Mouse (Mus musculus): Measurements from ENCODE around the gene Gp1ba.

The Gp1ba gene

DNA sequence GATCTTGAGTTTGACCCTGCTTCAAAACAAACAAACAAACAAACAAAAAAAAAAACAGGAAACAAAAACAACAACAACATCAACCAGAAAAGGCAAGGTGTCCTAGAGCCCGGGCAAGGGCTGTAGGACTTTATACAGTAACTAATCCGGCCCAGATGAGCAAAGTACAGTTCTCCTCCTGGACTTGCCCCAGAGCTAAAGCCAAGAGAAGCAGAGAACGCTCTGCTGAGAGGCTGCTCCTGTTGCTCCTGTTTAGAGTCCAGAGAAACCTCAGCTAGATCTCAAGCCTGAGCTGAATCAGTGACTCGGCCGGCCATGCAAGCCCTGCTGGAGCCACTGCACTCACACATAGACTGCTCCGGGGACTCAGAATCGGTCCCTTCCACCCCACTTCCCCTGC lies 8.8 kb upstream of the Gp1ba start:
- DNase-seq: no peak

DNA sequence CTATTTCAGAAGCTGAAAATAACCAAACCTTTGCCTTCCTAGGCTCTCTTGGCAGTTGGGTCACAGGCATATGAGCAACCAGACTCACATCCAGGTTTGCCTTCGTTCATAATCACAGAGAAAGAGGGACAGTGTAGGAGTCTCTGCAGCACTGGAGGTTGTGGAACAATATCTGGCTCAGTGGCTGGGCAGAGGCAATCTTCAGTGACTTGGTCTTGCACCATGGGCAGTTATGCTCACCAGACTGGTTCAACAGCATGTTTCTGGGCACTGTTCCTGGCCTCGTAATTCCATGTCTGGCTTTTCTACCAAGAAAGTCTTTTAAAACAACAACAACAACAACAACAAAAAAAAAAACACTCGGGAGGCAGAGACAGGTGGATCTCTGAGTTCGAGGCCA lies 3.3 kb upstream of the Gp1ba start:
- no peak for DNase-seq

DNA sequence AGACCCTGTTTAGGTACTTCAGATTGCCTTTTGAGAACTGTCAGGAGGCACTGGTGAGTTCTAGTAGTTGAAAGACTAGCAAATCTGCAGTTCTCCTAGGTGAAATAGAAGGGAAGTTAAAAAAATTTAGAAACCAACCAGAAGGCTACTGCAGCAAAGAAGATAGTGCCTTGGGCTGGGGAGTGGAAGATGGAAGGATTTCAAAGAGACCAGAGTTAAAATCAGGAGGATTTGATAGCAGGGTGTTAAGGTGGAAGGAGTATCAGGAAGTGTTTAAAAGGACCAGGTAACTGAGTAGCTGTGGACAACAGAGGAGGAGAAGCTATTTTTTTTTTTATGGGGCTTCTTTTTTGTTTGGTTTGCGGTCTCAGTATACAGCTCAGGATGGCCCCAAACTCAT lies 1.2 kb upstream of the Gp1ba start:
- no peak for DNase-seq

DNA sequence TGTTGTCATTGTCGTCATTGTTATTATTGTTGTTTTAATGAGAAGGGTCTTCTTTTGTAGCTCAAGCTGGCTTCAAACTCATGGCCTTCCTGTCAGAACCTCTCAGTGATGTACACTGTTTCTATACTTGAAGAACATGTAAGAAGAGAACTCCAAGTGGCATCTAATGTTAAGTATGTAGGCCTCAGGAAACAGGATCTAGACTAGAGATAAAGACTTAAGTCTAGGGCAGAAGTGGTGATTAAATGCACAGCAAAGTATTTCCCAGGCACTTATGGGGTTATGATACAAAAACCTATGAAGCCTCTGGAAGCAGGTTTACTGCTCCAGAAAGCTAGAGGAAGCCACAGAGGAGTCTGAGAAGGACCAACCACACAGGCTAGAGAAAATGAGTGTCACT lies 629 bp upstream of the Gp1ba start:
- no peak for DNase-seq

DNA sequence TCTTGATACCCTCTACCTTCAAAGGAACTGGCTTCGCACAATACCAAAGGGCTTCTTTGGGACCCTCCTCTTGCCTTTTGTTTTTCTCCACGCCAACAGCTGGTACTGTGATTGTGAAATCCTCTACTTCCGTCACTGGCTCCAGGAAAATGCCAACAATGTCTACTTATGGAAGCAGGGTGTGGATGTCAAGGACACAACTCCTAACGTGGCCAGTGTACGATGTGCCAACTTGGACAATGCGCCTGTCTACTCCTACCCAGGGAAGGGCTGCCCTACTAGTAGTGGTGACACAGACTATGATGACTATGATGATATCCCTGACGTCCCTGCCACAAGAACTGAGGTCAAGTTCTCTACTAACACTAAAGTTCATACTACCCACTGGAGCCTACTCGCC lies 1.1 kb downstream of the Gp1ba start:
- DNase-seq: no peak

DNA sequence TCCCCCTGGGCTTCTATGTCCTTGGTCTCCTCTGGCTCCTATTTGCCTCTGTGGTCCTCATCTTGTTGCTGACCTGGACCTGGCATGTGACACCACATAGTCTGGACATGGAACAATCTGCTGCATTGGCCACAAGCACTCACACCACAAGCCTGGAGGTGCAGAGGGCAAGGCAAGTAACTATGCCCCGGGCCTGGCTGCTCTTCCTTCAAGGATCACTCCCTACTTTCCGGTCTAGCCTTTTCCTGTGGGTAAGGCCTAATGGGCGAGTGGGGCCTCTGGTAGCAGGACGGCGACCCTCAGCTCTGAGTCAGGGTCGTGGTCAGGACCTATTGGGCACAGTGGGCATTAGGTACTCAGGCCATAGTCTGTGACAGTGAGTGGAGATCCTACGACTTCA lies 2.3 kb downstream of the Gp1ba start:
- no peak for DNase-seq

DNA sequence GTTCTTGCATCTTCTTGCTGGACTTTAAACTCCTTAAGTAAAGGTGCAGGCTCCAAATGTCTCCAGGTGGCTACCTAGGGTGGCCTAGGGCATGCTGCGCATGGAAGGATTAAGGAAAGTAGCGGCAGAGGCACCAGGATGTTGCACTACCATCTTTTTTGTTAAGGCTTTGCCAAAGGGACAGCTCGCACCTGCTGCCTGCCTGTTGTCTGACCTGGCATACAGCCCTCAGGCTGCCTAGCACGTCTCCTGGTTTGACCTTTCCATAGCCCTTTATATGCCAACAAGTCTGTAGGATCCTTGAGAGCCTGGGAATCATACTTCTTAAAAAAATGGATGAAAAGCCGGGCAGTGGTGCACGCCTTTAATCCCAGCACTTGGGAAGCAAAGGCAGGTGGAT lies 4.1 kb downstream of the Gp1ba start:
- no peak for DNase-seq

DNA sequence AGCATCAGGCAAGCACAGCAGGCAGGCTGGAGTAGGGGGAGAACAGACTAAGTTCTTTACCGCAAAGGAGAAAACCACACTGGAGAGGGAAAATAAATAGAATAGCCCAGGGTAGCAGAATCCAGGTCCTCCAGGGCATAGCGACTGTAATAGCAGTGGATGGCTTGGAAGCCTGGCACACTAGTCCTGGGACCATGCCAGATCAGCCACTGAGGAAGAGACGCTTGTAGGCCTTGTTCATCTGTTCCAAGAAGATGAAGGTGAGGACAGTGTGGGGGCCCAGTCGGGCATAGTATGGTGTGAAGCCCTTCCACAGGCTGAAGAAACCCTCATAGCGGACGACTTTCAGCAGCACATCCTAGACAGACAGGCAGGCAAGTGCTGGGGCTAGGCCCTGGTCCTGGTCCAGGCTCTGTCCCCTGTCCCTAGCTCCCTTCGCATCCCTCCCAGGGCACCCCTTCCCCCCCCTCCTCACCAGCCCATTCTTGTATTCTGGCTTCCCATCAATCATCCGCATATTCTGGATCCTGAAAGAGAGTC lies 5.7 kb downstream of the Gp1ba start:
- DNase-seq: no peak

DNA sequence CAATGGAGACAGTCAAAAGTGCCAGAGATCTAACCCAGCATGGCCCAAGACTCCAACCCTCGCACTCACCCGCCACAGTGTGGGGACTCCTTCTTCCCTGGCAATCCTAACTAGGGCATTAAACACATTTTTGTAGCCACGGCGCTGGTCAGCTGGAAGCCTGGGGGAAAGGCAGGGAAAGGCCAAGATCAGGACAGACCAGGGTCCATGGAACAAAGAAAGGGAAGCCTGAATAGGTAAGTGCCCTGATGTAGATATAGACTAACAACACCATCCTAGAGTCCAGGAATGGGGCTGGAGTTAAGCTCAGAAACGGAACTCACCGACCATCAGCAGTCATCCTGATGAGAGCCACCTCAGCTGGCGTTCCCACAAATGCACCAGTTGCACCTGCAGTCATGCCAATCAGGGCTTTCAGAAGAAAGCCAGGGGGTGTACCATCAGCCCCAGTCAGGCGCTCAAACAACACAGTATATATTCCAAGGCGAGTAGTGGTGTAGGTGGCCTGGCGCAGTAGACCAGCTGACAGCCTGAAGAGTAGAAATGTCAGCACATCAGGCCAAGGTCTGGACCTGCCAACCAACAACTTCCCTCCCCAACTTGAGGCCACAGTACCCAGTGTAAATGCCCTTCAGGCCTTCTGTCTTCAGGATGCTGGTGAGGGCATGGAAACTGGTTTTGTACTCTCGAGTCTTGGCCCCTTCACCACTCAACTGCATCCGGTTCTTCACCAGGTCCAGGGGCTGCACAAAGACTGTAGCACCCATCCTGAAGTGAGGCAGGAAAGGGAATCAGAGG lies 6.7 kb downstream of the Gp1ba start:
- DNase-seq: no peak

DNA sequence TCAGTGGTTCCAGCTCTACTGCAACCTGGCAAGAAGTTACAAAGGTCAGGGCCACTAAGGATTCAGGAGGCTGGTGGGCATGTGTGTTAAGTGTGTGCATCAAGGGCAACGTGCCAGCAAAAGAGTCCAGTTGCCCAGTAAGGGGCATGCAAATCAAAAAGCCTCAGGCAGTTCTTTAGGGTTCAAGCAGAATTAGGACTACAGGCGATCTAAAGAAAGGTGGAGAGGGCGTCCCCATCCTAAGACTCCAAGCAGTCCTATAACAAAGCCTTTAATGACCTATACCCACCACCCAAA lies 7.3 kb downstream of the Gp1ba start:
- no peak for DNase-seq

DNA sequence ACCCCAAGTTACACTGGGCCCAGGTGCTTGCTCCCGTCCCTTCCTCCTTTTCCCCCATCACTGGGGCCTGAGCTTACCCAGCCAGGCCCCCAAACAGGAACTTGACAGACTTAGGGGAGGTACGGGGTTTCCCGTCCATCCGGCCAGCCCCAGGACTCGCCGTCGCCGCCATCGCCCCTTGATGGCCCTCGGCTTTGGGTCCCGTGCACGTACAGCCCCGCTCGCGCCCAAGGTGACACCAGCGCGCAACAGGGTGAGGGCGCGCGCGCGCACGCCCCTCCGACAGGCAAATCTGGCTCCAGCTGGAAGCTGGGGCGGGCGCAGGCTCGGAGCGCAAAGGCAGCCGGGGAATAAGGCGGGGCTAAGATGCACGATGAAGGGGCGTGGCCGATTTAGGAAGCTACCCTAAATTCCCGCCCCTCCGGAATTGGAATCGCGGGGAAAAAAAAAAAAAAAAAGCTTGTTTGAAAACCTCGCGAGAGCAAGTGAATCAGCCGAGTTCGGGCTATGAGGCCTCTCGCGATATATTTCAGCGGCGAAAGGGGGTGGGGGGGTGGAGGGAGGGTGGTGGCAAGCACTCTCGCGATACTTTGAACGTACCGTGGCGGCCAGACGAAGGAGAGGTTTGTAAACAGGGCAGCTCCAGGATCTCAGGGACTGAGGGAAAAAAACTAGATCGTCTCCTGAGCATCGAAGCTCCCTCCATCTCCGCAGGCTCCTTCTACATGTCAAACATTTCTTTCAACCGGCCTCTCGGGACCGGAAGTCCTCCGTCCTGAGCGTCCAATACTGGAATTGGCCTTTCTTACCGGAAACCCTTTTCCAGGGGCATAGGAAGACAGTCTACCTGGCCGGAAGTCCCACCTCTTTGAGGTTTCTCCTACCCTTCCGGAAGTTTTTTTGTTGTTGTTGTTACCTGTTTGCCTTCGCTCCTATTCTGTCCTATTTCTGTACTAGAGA lies 8.0 kb downstream of the Gp1ba start, which contains the start of the genes Rnf167 and Slc25a11:
TSS of gene Rnf167 (plus strand) at position 545 of the 960 bp plus-strand sequence.
TSS of gene Slc25a11 (minus strand) at position 789 of the 960 bp plus-strand sequence.
- peak; percentile 100 for DNase-seq

DNA sequence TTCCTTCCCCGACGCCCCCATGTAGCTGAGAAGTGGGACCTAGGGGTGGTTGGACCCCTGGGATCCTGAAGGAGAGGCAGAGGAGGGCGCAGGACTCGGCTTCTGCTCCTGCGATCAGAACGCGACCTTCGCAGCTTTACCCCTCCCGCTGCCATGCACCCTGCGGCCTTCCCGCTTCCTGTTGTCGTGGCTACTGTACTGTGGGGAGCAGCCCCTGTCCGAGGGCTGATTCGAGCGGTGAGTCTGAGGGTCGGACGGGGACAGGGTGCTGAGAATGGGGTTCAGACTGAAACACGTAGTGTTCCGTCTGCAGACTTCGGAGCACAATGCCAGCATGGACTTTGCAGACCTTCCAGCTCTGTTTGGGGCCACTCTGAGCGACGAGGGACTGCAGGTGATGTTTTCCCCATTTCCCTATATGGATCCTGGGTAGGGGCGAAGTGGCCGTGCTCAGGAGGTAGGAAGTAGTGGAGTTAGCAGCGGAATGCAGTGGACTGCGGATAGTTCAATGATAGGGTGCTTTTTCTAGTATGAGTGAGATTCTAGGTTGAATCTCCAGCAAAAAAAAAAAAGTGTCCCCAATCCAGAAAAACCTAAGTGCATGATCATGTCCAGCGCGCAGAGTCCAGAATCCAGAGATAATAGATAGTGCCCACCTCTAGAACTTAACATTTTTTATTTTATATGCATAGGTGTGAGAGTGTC lies 8.9 kb downstream of the Gp1ba start:
- peak; percentile 25 for DNase-seq

DNA sequence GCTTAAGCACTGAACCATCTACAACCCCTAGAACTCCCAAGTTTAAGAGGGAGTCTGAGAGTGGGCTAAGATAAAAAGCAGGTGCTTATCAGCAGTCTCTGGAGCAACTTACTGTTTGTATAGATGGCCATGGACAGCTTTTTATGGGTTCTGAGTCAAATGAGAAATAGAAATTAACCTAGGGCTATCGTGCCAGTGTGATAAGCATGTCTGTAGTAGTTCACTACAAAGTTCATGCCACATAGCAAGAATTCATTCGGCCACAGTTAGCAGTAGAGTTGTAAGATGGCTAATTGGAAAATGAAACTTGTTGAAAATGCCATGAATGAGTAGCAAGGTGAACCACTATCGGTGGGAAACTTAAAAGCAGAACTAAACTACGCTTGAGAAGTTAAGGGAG lies 9.6 kb downstream of the Gp1ba start:
- DNase-seq: no peak

DNA sequence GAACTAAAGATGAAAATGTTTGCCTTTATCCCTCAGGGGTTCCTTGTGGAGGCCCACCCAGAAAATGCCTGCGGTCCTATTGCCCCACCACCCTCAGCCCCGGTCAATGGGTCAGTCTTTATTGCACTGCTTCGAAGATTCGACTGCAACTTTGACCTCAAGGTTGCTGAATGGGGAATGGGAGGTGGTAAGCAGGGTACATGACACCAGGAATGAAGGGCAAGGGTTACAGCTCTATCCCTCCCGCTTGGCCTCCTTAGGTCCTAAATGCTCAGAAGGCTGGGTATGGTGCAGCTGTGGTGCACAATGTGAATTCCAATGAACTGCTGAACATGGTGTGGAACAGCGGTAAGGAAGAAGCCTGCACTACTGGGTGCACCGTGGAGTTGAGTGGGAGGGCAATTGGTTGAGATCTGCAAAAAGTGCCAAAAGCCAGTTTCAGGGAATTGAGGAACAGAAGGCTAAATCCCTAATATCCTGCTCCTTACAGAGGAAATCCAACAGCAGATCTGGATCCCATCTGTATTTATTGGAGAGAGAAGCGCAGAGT lies 10.3 kb downstream of the Gp1ba start:
- DNase-seq: no peak

DNA sequence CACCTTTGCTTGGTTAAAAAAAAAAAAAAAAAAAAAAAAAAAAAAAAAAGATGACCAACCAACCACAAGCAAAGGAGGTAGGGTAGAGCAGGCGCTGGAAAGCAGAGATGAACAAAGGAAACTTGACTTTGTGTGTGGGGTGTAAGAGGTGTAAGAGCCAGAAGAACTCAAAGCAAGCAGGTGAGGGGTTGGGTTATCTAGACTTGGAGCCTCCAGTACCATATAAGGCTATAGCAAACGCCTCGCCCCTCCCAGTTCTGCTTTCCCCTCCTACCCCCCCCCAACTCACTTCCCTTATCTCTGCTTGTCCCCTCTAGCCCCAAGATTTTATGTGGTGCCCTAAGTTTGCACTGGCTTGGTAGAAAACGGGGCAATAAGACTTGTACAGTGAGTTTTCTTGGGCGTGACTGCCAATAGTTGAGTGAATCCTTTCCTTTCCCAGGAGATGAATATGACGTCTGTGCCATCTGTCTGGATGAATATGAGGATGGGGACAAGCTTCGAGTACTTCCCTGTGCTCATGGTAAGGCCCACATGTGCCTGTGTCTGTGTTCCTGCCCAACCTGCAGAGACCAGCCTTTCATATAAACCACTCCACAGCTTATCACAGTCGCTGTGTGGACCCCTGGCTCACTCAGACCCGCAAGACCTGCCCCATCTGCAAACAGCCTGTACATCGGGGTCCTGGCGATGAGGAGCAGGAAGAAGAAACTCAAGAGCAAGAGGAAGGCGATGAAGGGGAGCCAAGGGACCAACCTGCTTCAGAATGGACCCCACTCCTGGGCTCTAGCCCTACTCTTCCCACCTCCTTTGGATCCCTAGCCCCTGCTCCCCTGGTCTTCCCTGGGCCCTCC lies 11.6 kb downstream of the Gp1ba start:
- no peak for DNase-seq

DNA sequence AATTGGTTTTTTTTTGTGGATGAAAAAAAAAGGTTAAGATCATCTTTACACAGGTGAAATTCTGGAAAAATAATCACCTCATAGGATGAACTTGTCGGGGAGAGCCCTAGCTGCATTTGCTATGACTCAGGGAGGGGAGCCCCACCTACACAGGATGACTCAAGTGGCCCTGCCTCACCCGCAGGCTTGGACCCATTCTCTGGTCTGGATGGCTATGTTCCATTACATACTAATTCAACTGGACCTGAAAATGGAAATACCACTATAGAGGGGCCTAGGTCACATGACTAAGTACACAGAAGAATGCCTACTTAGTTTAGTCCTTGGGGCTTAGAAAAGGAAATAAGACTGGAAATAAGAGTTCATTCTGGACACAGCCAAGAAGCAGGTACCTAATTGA lies 12.5 kb downstream of the Gp1ba start:
- no peak for DNase-seq

DNA sequence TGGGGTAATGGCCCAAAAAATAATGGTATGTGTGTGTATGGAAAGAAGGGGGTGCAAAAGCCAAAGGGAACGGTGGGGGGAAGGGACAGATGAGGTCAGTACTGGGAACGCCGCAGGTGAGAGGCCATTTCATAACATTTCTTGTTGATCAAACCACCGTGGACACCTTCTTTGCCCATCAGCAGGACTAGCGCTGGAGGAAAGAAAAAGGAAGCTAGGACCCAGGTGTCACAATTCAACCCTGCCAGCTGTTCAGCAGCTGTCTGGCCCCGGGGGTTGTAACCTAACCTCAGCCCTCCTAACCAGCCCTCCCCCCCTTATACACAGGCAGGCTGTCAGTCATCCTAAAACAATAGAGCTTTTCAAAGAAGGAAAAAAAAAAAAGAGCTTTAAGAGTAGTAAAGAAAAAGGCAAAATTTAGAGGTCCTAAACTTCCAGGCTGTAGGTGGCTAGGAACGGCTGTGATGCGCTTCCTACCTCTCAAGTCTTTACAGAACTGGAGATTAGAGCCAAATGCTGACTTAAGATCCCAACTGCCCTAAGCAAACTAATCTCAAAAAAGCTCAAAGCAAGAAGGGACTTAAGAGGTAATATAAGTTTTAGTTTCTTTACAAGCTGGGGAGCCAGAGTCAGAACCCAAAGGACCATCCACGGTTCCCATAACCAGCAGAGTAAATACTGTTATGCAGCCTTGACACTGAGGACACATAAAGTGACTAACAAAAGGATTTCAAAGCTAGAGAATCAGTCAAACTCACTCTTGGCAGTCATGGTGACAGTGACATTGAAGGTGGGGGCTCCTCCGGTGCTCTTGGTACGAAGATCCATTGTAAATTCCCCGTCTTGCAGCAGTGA lies 13.3 kb downstream of the Gp1ba start:
- DNase-seq: peak; percentile 62

DNA sequence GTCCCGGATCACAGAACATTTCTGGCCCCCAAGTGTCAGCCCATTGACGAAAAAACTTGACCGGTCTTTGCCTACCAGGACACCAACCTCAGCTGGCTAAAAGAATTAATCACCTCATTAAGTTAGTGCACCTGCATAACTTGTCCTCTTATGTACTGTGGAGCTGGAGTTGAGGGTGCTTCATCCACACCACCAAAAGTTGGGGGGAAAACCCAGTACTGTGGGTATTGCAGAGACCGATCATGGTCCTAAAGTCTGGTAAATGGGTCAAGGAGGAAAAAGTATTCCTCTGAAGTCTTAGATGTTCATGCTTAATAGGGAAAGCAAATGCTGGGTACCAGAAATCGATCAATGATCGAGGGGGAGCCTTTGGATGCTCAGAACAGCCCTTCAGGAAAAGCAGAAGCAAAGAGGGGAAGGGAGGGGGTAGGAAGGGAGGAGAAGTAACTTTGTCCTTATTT lies 14.0 kb downstream of the Gp1ba start:
- no peak for DNase-seq

DNA sequence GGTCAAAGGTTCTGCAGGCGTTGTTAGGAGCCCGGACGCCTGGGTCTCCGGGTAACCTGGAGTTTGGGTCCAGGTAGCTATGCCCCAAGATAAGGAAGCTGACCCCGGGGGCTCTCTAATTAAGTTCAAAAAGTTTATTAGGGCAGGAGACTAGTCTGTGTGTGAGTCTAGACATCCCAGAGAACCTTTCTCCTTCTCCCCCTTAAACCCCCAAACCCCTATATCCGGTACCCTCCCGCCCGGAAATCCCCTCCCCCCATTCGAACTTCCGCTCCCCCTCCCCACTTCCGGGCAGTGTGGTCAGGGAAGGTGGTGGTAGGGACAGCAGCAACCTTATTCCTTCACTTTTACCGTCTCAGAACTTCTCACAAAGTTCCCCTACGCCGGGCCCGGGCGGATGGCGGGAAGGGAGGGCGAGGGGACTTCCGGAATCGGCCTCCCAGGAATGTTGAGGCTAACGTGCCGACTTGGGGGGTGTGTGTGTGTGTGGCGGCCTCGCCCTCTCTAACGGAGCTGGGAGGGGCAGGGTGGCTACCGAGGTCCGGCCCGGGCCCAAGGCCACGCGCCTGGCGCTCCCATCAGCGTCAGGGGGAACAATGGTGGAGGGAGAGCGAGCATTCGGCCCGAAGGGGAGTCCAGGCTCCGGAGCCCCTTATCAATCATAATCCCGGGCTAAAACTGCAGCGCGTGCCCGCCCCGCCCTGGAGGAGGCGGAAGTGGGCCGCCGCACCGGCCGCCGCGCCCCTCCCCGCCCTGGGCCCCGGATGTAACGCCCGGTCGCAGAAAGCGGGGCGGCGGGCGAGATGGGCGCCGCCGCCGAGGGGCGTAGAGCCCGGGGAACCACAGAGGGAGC lies 14.6 kb downstream of the Gp1ba start:
- peak; percentile 85 for DNase-seq
